Mouse (Mus musculus) adrenal gland, postnatal 0 days (tissue): ENCODE data around the gene Mettl24. TPM values are rescaled to one million over a fixed set of nuclear protein-coding genes. Genes with fewer than 3 reads are reported as not detected.

Source experiments
- polyA plus RNA-seq: library from polyadenylated mRNA; unstranded; fragments of >200 nt; fragmentation: Nextera tagmentation; extraction: Ambion mirVana; gene quantifications from 2 replicates; pipeline ENCODE4 v1.2.1, GENCODE M21; 2015

Gene Mettl24
- polyA plus RNA-seq, result 2.6 and 3.9 TPM in 2 replicates

DNA sequence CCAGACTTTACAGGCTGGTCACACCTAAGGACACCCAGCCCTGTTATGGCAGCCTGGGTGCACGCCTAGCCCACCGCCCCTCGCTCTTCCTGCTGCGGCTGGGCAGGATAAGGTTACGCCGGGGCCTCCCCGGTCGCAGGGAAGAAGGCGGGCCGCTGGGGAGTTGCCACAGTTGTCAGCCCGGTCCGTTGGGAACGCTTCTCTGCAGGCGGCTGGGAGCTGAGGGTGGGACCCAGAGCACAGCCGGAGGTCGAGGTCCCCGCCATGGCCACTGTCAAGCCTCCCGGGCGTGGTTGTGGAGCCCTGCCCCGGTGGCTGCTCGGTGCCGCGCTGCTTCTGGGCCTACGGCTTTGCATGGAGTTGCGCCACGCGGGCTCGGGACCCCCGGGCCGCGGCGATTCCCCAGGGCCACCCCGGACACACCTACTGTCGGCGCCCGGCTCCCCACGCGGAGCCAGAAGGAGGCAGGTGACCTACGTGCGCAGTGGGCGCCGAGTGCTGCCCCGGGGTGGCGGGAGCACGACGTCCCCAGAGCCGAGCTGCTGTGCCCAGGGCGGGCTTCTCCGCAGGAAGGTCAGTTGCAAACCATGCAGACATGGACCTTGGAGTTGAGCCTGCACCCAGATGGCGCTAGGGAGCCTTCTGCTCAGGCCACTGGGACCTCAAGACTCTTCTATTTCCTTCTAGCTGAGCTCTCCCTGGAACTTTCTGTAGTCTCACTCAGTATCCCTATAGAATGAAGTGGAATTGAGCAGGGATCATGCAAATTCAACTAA lies at the start of gene Mettl24:
Gene Mettl24 (plus strand): TSS at position 191 of the 776 bp plus-strand sequence.

Other genes with a start within 250 kb of the Mettl24 start
- gene Slc22a16, start 112.9 kb upstream of the Mettl24 start, polyA plus RNA-seq, result not detected in 2 replicates
- gene Ddo, start 53.3 kb upstream of the Mettl24 start, polyA plus RNA-seq, result 0.63 and 1.2 TPM in 2 replicates
- gene Cdc40, start 200.0 kb downstream of the Mettl24 start, polyA plus RNA-seq, result 17.3 and 23.4 TPM in 2 replicates
- gene Wasf1, start 200.2 kb downstream of the Mettl24 start, polyA plus RNA-seq, result 7.1 and 11.9 TPM in 2 replicates